Mouse (Mus musculus) megakaryocyte, embryonic 14.5 days (primary cell): ENCODE results near the gene Exoc3l2.

Experiments
- FLI1 ChIP-seq: IDR thresholded peaks from 2 replicates; pipeline ENCODE4 v1.6.1; 2012; ENCODE audit warnings: low read length, inconsistent platforms, mixed read lengths
- GATA1 ChIP-seq: IDR thresholded peaks from 3 replicates; pipeline ENCODE4 v1.6.1; 2012; ENCODE audit warnings: mixed read lengths, low read length, inconsistent platforms, borderline replicate concordance

DNA sequence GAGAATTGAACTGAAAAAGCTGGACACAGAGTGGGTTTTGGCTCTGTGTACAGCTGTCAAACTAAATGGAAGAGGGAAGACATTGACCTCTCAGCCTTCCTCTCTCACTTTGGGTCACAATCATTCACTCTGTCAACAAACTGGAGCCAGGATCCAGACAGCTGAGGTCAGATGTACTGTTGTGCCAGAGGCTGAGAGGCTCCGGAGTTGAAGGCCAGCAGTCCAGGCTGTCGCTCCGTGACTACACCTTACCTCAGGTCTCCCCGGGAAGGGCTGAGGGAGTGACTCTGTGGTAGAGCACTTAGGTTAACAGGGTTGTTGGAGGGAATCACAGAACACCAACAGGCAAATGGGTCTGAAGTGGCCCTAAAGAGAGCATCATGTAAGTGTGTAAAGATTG lies 35.2 kb downstream of the Exoc3l2 start:
- no peak for TF ChIP-seq GATA1
- TF ChIP-seq FLI1, result no peak
